Mouse (Mus musculus) midbrain, embryonic 10.5 days (tissue): Measurements from ENCODE around the gene Olfr574. TPM values are rescaled to one million over a fixed set of nuclear protein-coding genes. Genes with fewer than 3 reads are reported as not detected.

ENCODE experiments used
- DNase-seq: peaks from one replicate; pipeline ENCODE4 v3.0.0-alpha.2; 2017; ENCODE audit warnings: low spot score
- H3K27ac ChIP-seq: fragments of 300-500 bp; sonication (generic); replicated peaks from 2 replicates; pipeline ENCODE4 v1.5.1; 2016; ENCODE audit warnings: mild to moderate bottlenecking
- H3K27me3 ChIP-seq: fragments of 300-500 bp; sonication (generic); 2 replicates; pipeline ENCODE4 v1.6.1; 2016; ENCODE audit warnings: low read depth, mild to moderate bottlenecking; ENCODE audit not compliant: poor library complexity, severe bottlenecking
- H3K36me3 ChIP-seq: fragments of 300-500 bp; sonication (generic); 2 replicates; pipeline ENCODE4 v1.6.1; 2016; ENCODE audit warnings: mild to moderate bottlenecking, moderate library complexity
- H3K4me1 ChIP-seq: fragments of 300-500 bp; sonication (generic); 2 replicates; pipeline ENCODE4 v1.6.1; 2016
- H3K4me3 ChIP-seq: fragments of 300-500 bp; sonication (generic); 2 replicates; pipeline ENCODE4 v1.5.1; 2016; ENCODE audit warnings: mild to moderate bottlenecking, moderate library complexity
- H3K9me3 ChIP-seq: fragments of 300-500 bp; sonication (generic); replicated peaks from 2 replicates; pipeline ENCODE4 v1.6.1; 2016; ENCODE audit warnings: mild to moderate bottlenecking
- WGBS: fragments of 180-500 bp; shearing (Covaris S2); methylation state at CpG from one replicate; pipeline ENCODE4 v1.1.7; 2016; 5-methylcytosine and 5-hydroxymethylcytosine counted together
- polyA plus RNA-seq: library from polyadenylated mRNA; unstranded; fragments of >200 nt; fragmentation: Nextera tagmentation; extraction: Ambion mirVana; gene quantifications from 2 replicates; pipeline ENCODE4 v1.2.1, GENCODE M21; 2016

Olfr574 gene
- not detected in 2 replicates for polyA plus RNA-seq

DNA sequence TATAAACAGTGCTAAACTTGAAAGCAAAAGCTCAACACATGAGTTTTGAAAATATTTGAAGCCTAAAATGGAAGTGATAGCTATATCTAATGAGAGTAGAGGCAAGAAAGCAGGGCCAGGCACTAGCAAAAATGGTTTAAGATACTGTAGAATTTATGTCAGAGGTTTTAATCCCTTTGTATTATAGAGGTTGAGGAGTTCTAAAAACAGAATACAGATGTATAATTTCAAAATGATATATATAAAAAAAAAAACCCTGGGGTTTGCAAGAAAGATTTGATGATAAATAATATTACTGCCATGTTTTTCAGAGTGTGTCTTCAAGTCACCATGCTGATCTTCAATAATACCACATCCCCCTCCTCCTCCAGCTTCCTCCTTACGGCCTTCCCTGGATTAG lies at the start of gene Olfr574:
Olfr574 (plus strand) TSS at position 301 of the 400 bp plus-strand sequence.
- no peaks in the 10 kb centered on the region for H3K27me3 ChIP-seq
- WGBS, result 93% methylated on average over 1 of the region's 1 CpGs
- H3K27ac ChIP-seq, result no peak within 1 kb of the TSS
- no peaks in the 10 kb centered on the region for H3K36me3 ChIP-seq
- H3K9me3 ChIP-seq, result no peaks in the 10 kb centered on the region
- no peaks in the 10 kb centered on the region for H3K4me1 ChIP-seq
- DNase-seq, result no peak
- no peak within 1 kb of the TSS for H3K4me3 ChIP-seq

DNA sequence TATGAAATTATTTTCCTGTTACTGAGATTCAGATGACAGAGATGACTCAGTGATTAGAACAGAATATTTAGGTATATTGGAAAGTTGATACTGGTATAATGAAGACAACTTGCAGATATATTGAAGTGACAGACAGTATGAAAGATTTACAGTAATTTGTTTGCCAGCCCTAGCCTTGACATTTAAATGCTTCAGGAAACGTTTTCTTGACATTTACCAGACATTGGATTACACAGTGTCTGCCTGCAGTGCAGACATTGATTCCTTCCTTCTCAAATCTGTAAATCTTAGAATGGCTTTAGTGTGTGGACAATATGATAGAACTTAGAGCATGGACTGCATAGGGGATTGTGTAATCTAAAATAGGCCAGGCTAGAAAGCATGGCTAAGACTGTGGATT lies 33.0 kb upstream of the Olfr574 start:
- Histone ChIP-seq H3K36me3 (no peaks in the 10 kb centered on the region), H3K27me3 (no peaks in the 10 kb centered on the region), H3K4me1 (no peaks in the 10 kb centered on the region), H3K9me3 (no peaks in the 10 kb centered on the region), H3K4me3 (no peak overlapping the region), H3K27ac (no peak overlapping the region)
- WGBS, result 74% methylated on average over 1 of the region's 1 CpGs
- DNase-seq, result no peak

DNA sequence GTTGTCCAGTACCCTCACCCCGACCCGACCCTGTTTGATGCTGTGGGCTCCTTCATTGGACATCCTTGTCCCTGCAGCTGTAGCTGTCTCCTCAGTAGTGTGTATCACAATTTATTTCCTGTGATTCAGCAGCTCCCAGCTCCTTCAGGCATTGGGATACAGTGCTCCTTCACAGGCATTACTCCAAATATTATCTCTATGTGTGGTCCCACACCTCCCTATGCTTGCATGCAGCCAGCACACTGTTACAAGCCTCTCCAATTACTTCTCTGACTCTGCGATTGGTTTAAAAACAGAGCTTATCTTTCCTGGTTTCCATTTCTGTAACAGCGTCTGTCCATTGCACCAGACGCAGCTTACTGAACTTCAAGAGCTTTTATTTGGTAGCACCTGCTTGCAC lies 31.9 kb upstream of the Olfr574 start:
- 82% methylated on average over 5 of the region's 5 CpGs for WGBS

DNA sequence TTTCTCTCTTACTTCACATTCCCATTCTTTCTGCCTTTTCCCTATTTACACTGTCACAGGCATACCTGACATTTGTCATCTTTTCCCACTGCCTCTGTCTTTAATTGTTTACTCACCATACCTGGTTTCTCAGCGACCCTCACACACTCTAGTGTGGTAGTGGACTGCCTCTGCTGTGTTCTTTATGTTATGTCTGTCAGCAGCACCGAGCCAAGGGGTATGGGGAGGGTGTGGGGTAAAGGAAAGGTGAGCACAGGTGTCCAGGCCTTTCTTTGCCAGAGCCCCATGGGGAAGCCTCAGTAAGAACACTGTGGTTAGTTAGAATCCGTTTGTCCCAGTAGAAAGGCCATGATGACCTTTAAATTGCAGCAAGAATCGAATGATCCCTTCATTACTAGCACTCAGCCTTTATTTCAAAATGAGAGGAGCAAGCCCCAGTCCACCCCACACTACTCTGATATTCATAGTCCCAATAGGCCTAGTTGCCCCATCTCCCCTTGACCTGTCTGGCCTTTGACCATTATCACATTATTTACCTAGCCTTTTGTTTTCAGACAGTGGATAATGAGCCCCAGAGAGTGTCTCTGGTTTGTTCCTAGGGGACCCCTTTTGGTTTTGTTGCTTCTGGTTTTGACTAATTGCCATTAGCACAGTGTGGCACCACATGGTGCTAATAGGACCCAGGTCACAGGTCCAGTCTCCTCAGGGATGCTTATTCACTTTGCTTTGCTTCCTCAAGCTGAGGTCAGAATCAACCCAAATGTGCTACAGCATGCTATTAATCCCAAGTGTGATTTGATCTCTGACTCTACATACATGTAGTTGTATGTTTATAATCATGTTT lies 31.0 kb upstream of the Olfr574 start, which contains the start of gene Olfr571:
Olfr571 (minus strand) TSS at position 505 of the 844 bp plus-strand sequence.
- Histone ChIP-seq H3K4me1 (no peaks in the 10 kb centered on the region), H3K9me3 (no peaks in the 10 kb centered on the region), H3K27me3 (no peaks in the 10 kb centered on the region), H3K36me3 (no peaks in the 10 kb centered on the region), H3K27ac (no peak within 1 kb of the TSS), H3K4me3 (no peak within 1 kb of the TSS)
- no peak for DNase-seq
- 69% methylated on average over 4 of the region's 4 CpGs for WGBS

More for the DNA sequence above, 31.9 kb upstream of the Olfr574 start:
- Histone ChIP-seq H3K27ac (no peak overlapping the region), H3K4me3 (no peak overlapping the region), H3K27me3 (no peaks in the 10 kb centered on the region), H3K4me1 (no peaks in the 10 kb centered on the region), H3K9me3 (no peaks in the 10 kb centered on the region), H3K36me3 (no peaks in the 10 kb centered on the region)
- DNase-seq, result no peak

DNA sequence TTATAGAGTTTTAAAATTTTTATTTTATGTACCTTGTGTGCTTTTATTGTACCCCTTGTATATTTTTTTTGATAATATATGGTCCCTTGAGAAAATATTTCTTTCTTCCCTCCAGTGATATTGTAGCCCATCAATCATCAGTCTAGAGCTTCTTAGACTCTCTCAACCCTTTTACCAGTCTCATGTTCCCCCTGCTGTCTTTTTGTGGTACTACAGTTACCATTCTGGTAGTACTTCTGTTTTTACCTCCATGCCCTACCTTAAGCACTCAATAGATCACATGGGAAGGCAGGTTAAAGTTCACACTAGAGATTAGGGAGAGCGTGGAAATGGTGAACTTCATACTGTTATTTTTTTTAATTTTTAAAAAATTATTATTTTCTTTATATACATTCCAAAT lies 28.6 kb upstream of the Olfr574 start:
- no peak overlapping the region for H3K4me3 ChIP-seq
- 28% methylated on average over 1 of the region's 1 CpGs for whole genome bisulfite sequencing
- no peaks in the 10 kb centered on the region for H3K4me1 ChIP-seq
- no peaks in the 10 kb centered on the region for H3K36me3 ChIP-seq
- no peaks in the 10 kb centered on the region for H3K27me3 ChIP-seq
- no peaks in the 10 kb centered on the region for H3K9me3 ChIP-seq
- DNase-seq, result no peak
- no peak overlapping the region for H3K27ac ChIP-seq

DNA sequence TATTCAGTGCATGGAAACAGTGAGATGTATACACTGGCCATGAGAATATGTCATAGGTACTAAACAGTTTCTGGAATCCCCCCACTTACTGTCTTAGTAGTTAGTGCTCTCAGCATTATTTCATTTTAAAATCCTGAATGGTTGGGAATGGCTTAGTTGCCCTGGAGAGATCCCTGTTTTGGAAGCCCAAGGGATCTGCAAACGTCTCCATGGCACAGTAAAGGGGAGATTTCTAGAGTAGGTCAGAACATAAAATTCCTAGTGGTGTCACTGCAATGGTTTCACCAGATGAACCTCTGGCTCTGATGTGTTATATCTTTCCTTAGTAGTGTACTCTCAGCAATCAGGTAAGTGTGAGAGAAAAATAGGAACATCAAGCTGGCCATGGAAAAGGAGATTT lies 24.2 kb upstream of the Olfr574 start, which contains the start of gene Olfr572:
Olfr572 (plus strand) TSS at position 301 of the 400 bp plus-strand sequence.
- Histone ChIP-seq H3K27ac (no peak within 1 kb of the TSS), H3K9me3 (no peaks in the 10 kb centered on the region)

DNA sequence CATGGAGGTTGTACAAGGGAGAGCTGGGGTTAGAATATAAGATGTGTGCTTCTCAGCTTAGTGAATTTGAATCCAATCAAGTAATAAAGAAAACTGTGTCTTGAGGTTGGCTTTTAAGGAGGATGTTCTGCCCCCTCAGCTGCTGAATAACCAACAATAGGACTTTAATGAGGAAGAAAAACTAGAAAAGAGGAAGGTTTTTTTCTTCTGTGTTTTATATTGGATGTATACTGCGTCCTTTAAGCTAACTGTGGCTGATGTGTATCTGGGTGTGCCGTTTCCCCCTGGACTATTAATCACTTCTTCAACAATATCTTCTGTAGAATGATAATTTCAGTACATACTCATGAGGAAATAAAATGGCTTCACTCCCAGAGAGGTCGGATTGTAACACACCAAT lies 21.2 kb upstream of the Olfr574 start:
- WGBS, result 84% methylated on average over 3 of the region's 3 CpGs
- Histone ChIP-seq H3K4me3 (no peak overlapping the region), H3K27me3 (no peaks in the 10 kb centered on the region), H3K36me3 (no peaks in the 10 kb centered on the region), H3K27ac (no peak overlapping the region), H3K9me3 (no peaks in the 10 kb centered on the region), H3K4me1 (no peaks in the 10 kb centered on the region)
- no peak for DNase-seq

More for the DNA sequence above, 24.2 kb upstream of the Olfr574 start, which contains the start of gene Olfr572:
- H3K36me3 ChIP-seq, result no peaks in the 10 kb centered on the region
- 79% methylated on average over 1 of the region's 1 CpGs for WGBS
- H3K27me3 ChIP-seq, result no peaks in the 10 kb centered on the region
- H3K4me3 ChIP-seq, result no peak within 1 kb of the TSS
- no peak for DNase-seq
- no peaks in the 10 kb centered on the region for H3K4me1 ChIP-seq

DNA sequence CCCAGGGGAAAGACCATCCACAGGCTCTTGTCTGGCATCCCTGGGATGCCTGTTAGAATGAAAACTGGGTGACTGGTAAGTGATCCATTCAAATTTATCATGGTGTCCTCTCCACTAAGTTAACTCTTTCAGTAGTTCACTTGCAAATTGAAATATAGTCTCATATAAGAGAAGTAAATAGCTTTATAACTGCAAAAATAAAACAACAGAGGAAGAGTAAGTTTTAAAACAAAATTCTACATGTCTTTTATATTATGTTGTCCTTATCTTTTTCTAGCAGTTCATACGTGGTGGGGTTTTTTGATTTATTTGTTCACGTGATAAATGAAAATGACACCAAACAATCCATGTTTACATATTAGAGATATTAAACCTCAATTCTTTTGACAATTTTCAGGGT lies 5.8 kb upstream of the Olfr574 start, which contains the start of gene Olfr573-ps1:
Olfr573-ps1 (minus strand) TSS at position 101 of the 400 bp plus-strand sequence.
- H3K4me3 ChIP-seq, result no peak within 1 kb of the TSS
- no peak for DNase-seq
- WGBS, result 93% methylated on average over 2 of the region's 2 CpGs
- H3K9me3 ChIP-seq, result no peaks in the 10 kb centered on the region
- H3K27ac ChIP-seq, result no peak within 1 kb of the TSS
- no peaks in the 10 kb centered on the region for H3K36me3 ChIP-seq
- no peaks in the 10 kb centered on the region for H3K4me1 ChIP-seq
- H3K27me3 ChIP-seq, result no peaks in the 10 kb centered on the region

DNA sequence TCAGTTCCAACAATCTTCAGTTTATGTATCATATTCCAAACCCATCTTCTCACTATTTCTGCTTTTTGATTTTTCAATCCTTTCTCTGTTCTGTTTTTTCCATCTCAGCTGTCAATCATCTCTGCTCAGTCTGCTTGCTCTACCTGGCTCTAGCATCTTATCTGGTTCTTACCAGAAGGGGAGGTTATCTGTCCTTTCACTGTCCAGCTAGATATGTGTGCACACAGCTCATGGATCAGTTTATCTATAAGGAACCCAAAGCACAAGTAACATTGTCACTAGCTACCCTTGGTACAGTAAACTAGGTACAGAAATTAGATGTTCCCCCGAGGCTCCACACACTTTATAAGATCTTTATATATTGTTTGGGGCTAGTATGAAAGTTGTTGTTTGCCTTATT lies 4.8 kb upstream of the Olfr574 start:
- H3K4me1 ChIP-seq, result no peaks in the 10 kb centered on the region
- no peaks in the 10 kb centered on the region for H3K36me3 ChIP-seq
- no peak overlapping the region for H3K27ac ChIP-seq
- no peaks in the 10 kb centered on the region for H3K9me3 ChIP-seq
- DNase-seq, result no peak
- WGBS, result 83% methylated on average over 1 of the region's 1 CpGs
- no peaks in the 10 kb centered on the region for H3K27me3 ChIP-seq
- H3K4me3 ChIP-seq, result no peak overlapping the region

DNA sequence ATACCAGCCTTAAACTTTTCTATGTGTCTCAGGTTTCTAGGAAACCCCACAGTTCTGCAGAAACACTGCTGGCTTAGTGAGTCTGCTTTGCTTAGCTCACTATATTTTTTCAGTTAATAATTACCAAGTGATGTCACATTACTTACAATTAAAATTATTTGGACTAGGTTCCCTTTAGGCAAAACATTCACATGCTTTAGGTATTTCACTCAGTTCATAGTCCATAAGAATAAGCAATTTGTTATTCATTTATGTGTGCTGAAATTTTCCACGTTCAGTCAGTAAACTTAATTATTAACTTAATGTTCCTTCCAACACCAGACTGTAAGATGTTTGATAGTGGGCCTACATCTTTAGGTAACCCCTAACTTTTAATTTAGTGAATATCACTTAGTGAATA lies 2.5 kb downstream of the Olfr574 start:
- DNase-seq, result no peak
- Histone ChIP-seq H3K27me3 (no peaks in the 10 kb centered on the region), H3K9me3 (no peaks in the 10 kb centered on the region), H3K4me3 (no peak overlapping the region), H3K36me3 (no peaks in the 10 kb centered on the region), H3K27ac (no peak overlapping the region), H3K4me1 (no peaks in the 10 kb centered on the region)
- WGBS, result 90% methylated on average over 1 of the region's 1 CpGs

DNA sequence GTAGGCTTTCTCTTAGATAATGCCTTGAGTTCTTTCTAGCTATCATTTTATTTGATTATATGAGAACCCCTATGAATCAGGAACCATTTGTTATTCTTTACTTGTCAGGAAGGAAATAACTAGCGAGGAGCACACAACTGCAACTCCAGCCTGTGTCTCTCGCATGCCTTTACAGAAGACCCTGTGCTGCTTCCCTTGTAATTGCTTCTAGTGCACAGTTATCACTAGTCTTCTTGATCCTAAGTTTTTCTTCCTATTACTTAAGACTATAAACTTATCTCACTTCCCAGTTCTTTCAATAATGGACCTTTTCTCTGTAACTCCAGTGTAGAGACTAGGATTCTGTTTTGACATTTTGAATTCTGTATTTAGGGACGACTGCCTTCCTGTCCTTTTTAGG lies 9.9 kb downstream of the Olfr574 start:
- Histone ChIP-seq H3K4me1 (no peaks in the 10 kb centered on the region), H3K27ac (no peak overlapping the region), H3K36me3 (no peaks in the 10 kb centered on the region), H3K9me3 (no peaks in the 10 kb centered on the region), H3K27me3 (no peaks in the 10 kb centered on the region), H3K4me3 (no peak overlapping the region)
- 81% methylated on average over 3 of the region's 3 CpGs for WGBS
- no peak for DNase-seq

DNA sequence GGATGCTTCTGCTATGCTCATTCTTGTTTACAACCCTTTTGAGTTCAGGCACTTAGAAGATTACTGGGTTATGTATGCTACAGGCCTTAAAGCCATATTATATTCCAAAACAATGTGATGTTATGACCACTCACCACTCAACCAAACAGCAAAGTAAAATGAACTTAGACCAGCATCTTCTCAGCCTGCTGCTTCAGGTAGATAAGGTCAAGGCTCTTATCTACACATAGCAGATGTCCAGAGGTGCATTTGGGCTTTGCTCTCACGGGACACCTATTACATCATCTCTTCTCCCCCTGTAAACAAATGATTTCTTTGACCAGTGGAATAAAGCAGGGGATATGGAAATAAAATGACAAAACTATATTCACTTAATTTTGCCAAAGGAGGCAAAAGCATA lies 10.3 kb downstream of the Olfr574 start, which contains the start of gene Olfr575:
Olfr575 (minus strand) TSS at position 183 of the 400 bp plus-strand sequence.
- Histone ChIP-seq H3K27ac (no peak within 1 kb of the TSS), H3K27me3 (no peaks in the 10 kb centered on the region), H3K36me3 (no peaks in the 10 kb centered on the region), H3K4me1 (no peaks in the 10 kb centered on the region), H3K4me3 (no peak within 1 kb of the TSS), H3K9me3 (no peaks in the 10 kb centered on the region)
- 68% methylated on average over 1 of the region's 1 CpGs for WGBS
- no peak for DNase-seq

DNA sequence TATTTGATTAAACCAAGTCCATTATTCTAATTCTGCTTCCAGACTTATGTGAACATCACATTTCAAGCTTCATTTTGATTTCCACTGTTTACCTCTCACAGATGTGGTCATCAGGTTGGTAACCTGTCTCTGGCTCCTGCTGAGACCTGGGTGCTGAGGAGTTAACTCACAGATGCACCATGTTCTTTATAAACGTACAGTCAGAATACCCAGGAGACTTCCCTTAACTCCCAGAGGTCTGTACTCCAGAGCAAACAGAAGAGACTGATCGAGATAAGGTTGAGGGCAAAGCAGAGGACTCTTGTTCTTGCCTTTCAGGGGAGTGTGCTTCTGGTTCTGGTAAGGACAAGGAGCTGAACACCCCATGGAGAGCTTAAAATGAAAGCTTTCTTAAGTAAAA lies 14.1 kb downstream of the Olfr574 start, which contains the start of gene Olfr576:
Olfr576 (plus strand) TSS at position 301 of the 400 bp plus-strand sequence.
- no peak for DNase-seq
- no peaks in the 10 kb centered on the region for H3K4me1 ChIP-seq
- 67% methylated on average over 2 of the region's 2 CpGs for WGBS
- no peak within 1 kb of the TSS for H3K27ac ChIP-seq
- H3K27me3 ChIP-seq, result no peaks in the 10 kb centered on the region
- no peaks in the 10 kb centered on the region for H3K9me3 ChIP-seq
- no peak within 1 kb of the TSS for H3K4me3 ChIP-seq
- H3K36me3 ChIP-seq, result no peaks in the 10 kb centered on the region
